Mouse (Mus musculus) MEL (cell line): Measurements from ENCODE around the gene Cenpx. TPM values are rescaled to one million over a fixed set of nuclear protein-coding genes. Genes with fewer than 3 reads are reported as not detected.

Experiments used
- DNase-seq: peaks from one replicate; pipeline ENCODE4 v3.0.0; 2011; ENCODE audit warnings: low read depth, low spot score
- H3K27ac ChIP-seq: 2 replicates; pipeline ENCODE4 v1.5.1; 2012; ENCODE audit warnings: low read depth, mild to moderate bottlenecking, control low read depth, low read length, moderate library complexity; ENCODE audit not compliant: control insufficient read depth
- H3K27me3 ChIP-seq, 2 experiments: fragments of 150-350 bp in 1 of 2; sonication (generic) in 1 of 2; 2 replicates each; pipeline ENCODE4 v1.6.1; 2012; ENCODE audit warnings: low read length in 2 of 2, mild to moderate bottlenecking in 2 of 2, improper control_type of control experiment in 1 of 2, moderate library complexity in 1 of 2; ENCODE audit not compliant: insufficient read depth in 2 of 2, control insufficient read depth in 1 of 2
- H3K36me3 ChIP-seq, 2 experiments: 2 replicates each; pipeline ENCODE4 v1.6.1; 2012 to 2014; ENCODE audit warnings: low read length in 2 of 2, improper control_type of control experiment in 1 of 2, inconsistent platforms in 1 of 2, mild to moderate bottlenecking in 1 of 2; ENCODE audit not compliant: insufficient read depth in 2 of 2, control insufficient read depth in 1 of 2
- H3K4me1 ChIP-seq, 2 experiments: fragments of 150-350 bp in 1 of 2; sonication (generic) in 1 of 2; 2 replicates each; pipeline ENCODE4 v1.6.1; 2012; ENCODE audit warnings: low read length in 2 of 2, improper control_type of control experiment in 1 of 2, mild to moderate bottlenecking in 1 of 2; ENCODE audit not compliant: insufficient read depth in 2 of 2, control insufficient read depth in 1 of 2
- H3K4me3 ChIP-seq, 2 experiments: fragments of 150-350 bp in 1 of 2; sonication (generic) in 1 of 2; 2 replicates each; pipeline ENCODE4 v1.5.1; 2012; ENCODE audit warnings: low read depth in 2 of 2, low read length in 2 of 2, mild to moderate bottlenecking in 2 of 2, moderate library complexity in 2 of 2, control low read depth in 1 of 2, improper control_type of control experiment in 1 of 2; ENCODE audit not compliant: control insufficient read depth in 1 of 2, insufficient read depth in 1 of 2
- H3K79me2 ChIP-seq: 2 replicates; pipeline ENCODE4 v1.6.1; 2012; ENCODE audit warnings: mild to moderate bottlenecking, low read length, moderate library complexity; ENCODE audit not compliant: control insufficient read depth, poor library complexity, insufficient read depth
- H3K9ac ChIP-seq: 2 replicates; pipeline ENCODE4 v1.6.1; 2012; ENCODE audit warnings: low read depth, mild to moderate bottlenecking, control low read depth, low read length, moderate library complexity; ENCODE audit not compliant: control insufficient read depth, poor library complexity, severe bottlenecking
- H3K9me3 ChIP-seq: fragments of 150-350 bp; sonication (generic); replicated peaks from 2 replicates; pipeline ENCODE4 v1.6.1; 2012; ENCODE audit warnings: mild to moderate bottlenecking, low read length, improper control_type of control experiment, moderate library complexity; ENCODE audit not compliant: insufficient read depth
- E2F4 ChIP-seq: IDR thresholded peaks from 2 replicates; pipeline ENCODE4 v1.6.1; 2011; ENCODE audit warnings: low read depth, low read length, improper control_type of control experiment, borderline replicate concordance
- EP300 ChIP-seq, 2 experiments: IDR thresholded peaks; 2 replicates each; pipeline ENCODE4 v1.6.1; 2011; ENCODE audit warnings: improper control_type of control experiment in 2 of 2, low read length in 2 of 2, low read depth in 1 of 2, mild to moderate bottlenecking in 1 of 2
- GABPA ChIP-seq: IDR thresholded peaks from 2 replicates; pipeline ENCODE4 v1.6.1; 2012; ENCODE audit warnings: low read depth, mild to moderate bottlenecking, inconsistent platforms, low read length, improper control_type of control experiment, moderate library complexity
- HCFC1 ChIP-seq: IDR thresholded peaks from 2 replicates; pipeline ENCODE4 v1.6.1; 2012; ENCODE audit warnings: low read depth, mild to moderate bottlenecking, inconsistent platforms, low read length, improper control_type of control experiment, moderate library complexity
- MXI1 ChIP-seq: IDR thresholded peaks from 2 replicates; pipeline ENCODE4 v1.6.1; 2011; ENCODE audit warnings: mild to moderate bottlenecking, low read depth, low read length, improper control_type of control experiment
- MYB ChIP-seq: IDR thresholded peaks from 2 replicates; pipeline ENCODE4 v1.6.1; 2011; ENCODE audit warnings: mild to moderate bottlenecking, low read depth, low read length, improper control_type of control experiment
- MYC ChIP-seq: IDR thresholded peaks from 2 replicates; pipeline ENCODE4 v1.6.1; 2011; ENCODE audit warnings: low read depth, mild to moderate bottlenecking, low read length, improper control_type of control experiment, moderate library complexity
- NELFE ChIP-seq: IDR thresholded peaks from 2 replicates; pipeline ENCODE4 v1.6.1; 2011; ENCODE audit warnings: low read depth, low read length, improper control_type of control experiment
- NRF1 ChIP-seq: IDR thresholded peaks from 2 replicates; pipeline ENCODE4 v1.6.1; 2014; ENCODE audit warnings: low read depth, mild to moderate bottlenecking, inconsistent platforms, low read length, improper control_type of control experiment, moderate library complexity; ENCODE audit not compliant: poor library complexity, insufficient read depth, severe bottlenecking
- POLR2AphosphoS5 ChIP-seq: IDR thresholded peaks from 2 replicates; pipeline ENCODE4 v1.6.1; 2012; ENCODE audit warnings: low read depth, borderline replicate concordance, mild to moderate bottlenecking, inconsistent platforms, low read length, moderate library complexity, mixed read lengths
- RAD21 ChIP-seq: IDR thresholded peaks from 2 replicates; pipeline ENCODE4 v1.6.1; 2011; ENCODE audit warnings: mild to moderate bottlenecking, low read depth, low read length, improper control_type of control experiment
- RCOR1 ChIP-seq: IDR thresholded peaks from 2 replicates; pipeline ENCODE4 v1.6.1; 2012; ENCODE audit warnings: low read depth, mild to moderate bottlenecking, inconsistent platforms, low read length, improper control_type of control experiment
- TAL1 ChIP-seq: IDR thresholded peaks from 2 replicates; pipeline ENCODE4 v1.6.1; 2012; ENCODE audit warnings: mild to moderate bottlenecking, inconsistent platforms, low read length, moderate library complexity, mixed read lengths
- USF1 ChIP-seq: IDR thresholded peaks from 2 replicates; pipeline ENCODE4 v1.6.1; 2014; ENCODE audit warnings: low read depth, mild to moderate bottlenecking, inconsistent platforms, low read length, improper control_type of control experiment, moderate library complexity
- ZMIZ1 ChIP-seq: IDR thresholded peaks from 2 replicates; pipeline ENCODE4 v1.6.1; 2012; ENCODE audit warnings: low read depth, mild to moderate bottlenecking, inconsistent platforms, low read length, improper control_type of control experiment, moderate library complexity
- polyA plus RNA-seq, 2 experiments: library from polyadenylated mRNA; stranded (reverse) in 1 of 2; unstranded in 1 of 2; fragments of >175 nt in 1 of 2; fragments of >200 nt in 1 of 2; gene quantifications; 2 replicates each; pipeline versions ENCODE4 v1.2.1 to v1.2.4; 2012; ENCODE audit warnings: low replicate concordance in 2 of 2, low read depth in 1 of 2; ENCODE audit not compliant: insufficient read length in 2 of 2, insufficient read depth in 1 of 2, missing spikeins in 1 of 2
- total RNA-seq: library from RNA; depleted of rRNA; stranded (reverse); fragments of 300-350 nt; gene quantifications from 2 replicates; pipeline ENCODE4 v1.2.3, GENCODE M21; 2012

Cenpx gene
- total and polyA plus RNA-seq, 3 experiments: 141 to 206 TPM; not detected in 1

DNA sequence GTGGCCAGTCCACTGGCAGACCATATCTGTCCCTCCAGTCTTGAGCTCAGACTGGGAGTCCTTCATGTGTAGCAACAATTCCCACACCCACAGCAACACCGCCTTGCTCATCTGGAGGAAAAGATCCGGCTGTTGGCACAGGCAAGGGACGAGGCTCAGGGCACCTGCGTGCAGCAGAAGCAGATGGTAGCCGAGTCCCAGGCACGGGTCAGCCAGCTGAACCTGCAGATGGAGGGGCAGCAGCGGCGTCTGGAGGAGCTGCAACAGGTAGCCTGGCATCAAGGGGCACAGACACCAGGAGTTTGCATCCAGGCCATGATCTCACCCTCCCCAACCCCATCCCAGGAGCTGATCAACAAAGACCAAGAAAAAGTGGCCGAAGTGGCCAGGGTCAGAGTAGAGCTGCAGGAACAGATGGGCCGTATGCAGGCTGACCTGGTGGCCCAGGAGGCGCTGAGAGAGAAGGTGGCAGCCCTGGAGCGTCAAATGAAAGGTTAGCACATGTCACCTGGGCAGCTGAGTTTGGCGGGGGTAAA lies 6.4 kb upstream of the Cenpx start:
- peaks cover 0 to under 1% of the 10 kb centered on the region in 2 experiments; a peak in 1 of 4 replicates for H3K36me3 ChIP-seq
- DNase-seq: no peak
- TF ChIP-seq HCFC1 (no peak), EP300 (IDR thresholded peaks at IDR 0.05; ENCODE audit: low read depth in 1 of 2, low read length in 2 of 2) (no peak), MXI1 (no peak), USF1 (no peak)

DNA sequence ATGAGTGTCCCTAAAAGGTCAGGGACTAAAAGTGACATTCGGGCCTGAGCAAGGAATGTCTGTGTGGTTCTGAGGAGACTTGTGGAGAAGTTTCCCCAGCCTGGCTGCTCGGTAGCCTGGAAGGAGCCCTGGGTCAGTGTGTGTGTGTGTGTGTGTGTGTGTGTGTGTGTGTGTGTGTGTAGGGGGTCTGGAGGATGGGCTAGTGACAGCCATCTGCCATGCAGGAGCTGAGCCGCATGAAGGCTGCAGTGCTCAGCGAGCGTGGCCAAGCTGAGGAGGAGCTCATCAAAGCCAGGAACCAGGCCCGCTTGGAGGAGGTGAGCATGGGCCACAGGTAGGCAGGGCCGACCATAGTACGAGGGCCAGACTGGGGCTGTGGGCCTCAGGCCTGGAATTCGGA lies 5.7 kb upstream of the Cenpx start:
- Histone ChIP-seq H3K79me2 (peaks cover 6% of the 10 kb centered on the region), H3K36me3 (peaks cover 0 to 2% of the 10 kb centered on the region in 2 experiments; a peak in 1 of 4 replicates), H3K9me3 (no peaks in the 10 kb centered on the region), H3K4me3 (no peak overlapping the region), H3K9ac (no peak overlapping the region), H3K27ac (no peak overlapping the region), H3K4me1 (peaks cover 0 to 8% of the 10 kb centered on the region in 2 experiments; a peak in 3 of 4 replicates), H3K27me3 (no peaks in the 10 kb centered on the region)
- no peak for DNase-seq
- TF ChIP-seq TAL1 (no peak), NRF1 (no peak), ZMIZ1 (no peak), GABPA (no peak), MYC (no peak), RAD21 (no peak), E2F4 (no peak)

More for the DNA sequence above, 6.4 kb upstream of the Cenpx start:
- Histone ChIP-seq H3K79me2 (no peaks in the 10 kb centered on the region), H3K9me3 (no peaks in the 10 kb centered on the region), H3K4me3 (no peak overlapping the region), H3K27me3 (no peaks in the 10 kb centered on the region), H3K9ac (no peak overlapping the region), H3K27ac (no peak overlapping the region), H3K4me1 (peaks cover 0 to 3% of the 10 kb centered on the region in 2 experiments; a peak in 2 of 4 replicates)

DNA sequence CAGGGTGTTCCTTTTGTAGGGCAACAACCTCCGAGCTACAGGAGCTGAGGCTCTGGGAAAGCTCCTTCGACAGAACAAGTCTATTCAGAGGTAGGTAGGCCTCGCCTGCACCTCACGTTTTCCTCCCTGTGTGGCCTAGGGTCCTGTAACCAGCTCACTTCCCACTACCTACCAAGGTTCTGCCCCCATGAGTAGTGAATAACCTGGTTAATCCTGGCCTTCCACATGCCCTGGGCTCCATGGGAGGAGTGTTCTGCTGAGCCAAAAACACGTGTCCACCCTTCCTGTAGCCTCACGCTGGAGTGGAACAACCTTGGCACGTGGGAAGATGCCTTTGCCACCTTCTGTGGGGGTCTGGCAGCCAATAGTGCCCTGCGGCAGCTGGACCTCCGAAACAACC lies 1.6 kb upstream of the Cenpx start:
- no peak overlapping the region for H3K4me3 ChIP-seq
- DNase-seq: no peak
- no peaks in the 10 kb centered on the region for H3K9me3 ChIP-seq
- H3K27me3 ChIP-seq: no peaks in the 10 kb centered on the region
- H3K36me3 ChIP-seq: peaks cover 0 to 2% of the 10 kb centered on the region in 2 experiments; a peak in 1 of 4 replicates
- H3K9ac ChIP-seq: peak overlapping the region; percentile 81
- peaks cover 0 to 8% of the 10 kb centered on the region in 2 experiments; a peak in 3 of 4 replicates for H3K4me1 ChIP-seq
- H3K27ac ChIP-seq: no peak overlapping the region
- TF ChIP-seq MYB: no peak
- TF ChIP-seq NELFE: no peak
- no peak for TF ChIP-seq POLR2AphosphoS5
- no peak for TF ChIP-seq MXI1
- no peak for TF ChIP-seq MYC
- TF ChIP-seq RCOR1: no peak
- TF ChIP-seq, all 39 proteins: peak for 0
- H3K79me2 ChIP-seq: peaks cover 17% of the 10 kb centered on the region
